Mouse (Mus musculus) hindlimb bud, embryonic 11.5 days (tissue): Measurements from ENCODE around the gene Mb21d2.

Experiments
- DNase-seq: peaks from one replicate; pipeline ENCODE4 v3.0.0-alpha.2; 2012; ENCODE audit warnings: low read depth, low spot score; ENCODE audit errors: extremely low spot score

Mb21d2 gene

DNA sequence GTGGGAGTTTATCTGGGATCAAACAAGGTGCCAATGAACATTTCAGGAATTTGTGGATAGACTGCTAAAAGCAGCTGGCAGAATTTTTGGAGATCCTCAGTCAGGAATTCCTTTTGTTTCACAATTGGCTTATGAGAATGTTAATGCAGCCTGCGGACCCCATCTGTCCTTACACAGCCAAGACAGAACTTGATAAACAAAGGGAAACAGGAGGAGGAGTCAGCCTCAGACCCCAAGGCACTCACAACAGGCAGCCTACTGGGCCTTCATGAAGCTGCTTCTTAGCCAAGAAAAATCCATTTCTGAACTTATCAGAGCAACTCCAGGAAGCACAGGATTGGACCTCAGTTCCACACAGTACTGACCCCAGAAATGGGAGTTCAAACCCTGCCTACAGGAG, 120.4 kb downstream of the Mb21d2 start:
- DNase-seq = no peak

DNA sequence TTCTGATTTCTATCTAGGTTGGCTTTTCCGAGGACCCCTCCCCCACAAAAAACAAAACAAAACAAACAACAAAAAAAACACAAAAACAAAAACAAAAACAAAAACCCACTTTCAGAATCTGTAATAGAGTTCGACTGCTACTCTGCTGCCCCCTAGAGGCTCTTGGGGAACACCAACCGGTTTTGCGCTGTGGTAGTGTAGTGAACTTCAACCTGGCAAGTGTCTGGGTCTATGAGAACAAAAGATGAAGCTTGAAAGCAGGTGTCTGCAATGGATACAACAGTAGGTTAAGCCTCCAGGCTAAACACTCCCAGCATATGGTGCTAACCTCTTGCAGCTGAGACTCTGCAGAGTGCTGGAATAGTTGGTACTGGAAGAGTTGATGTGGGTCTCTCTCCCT, 136.4 kb downstream of the Mb21d2 start:
- DNase-seq = peak; percentile 6
